In the genomic region with DNA sequence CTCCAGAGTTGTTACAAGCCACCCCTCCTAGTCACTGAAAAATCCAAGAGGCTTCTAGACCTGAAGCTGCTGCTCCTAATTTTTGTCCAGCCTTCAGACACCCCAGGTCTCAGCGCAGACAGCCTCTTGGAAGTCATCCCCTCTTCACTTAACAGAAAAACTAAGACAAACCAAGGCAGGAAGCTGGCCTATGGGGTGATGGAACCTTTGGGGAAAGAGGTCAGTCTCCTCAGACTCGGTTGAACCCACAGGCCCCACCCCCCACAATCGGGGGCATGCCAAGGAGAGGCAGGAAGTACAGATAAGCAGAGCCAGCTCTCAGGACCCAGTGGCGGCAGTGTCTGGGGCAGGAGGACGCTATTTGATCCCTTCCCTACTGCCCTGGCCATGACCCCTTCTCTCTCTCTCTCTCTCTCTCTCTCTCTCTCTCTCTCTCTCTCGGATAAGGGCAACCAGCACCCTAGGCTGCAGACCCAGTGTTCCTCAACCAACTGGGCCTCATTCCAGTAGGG, we compare ENCODE assay signal across 9 mouse cellular contexts. TPM values are rescaled to one million over a fixed set of nuclear protein-coding genes. Genes with fewer than 3 reads are reported as not detected.
DNase-seq lines count a peak whose midpoint lies in the region; ATAC-seq and TF ChIP-seq lines count a peak whose summit lies in the region.
"Had no signal": no experiment of that assay in that cellular context is flagged by ENCODE, and none has a peak within 500 bp of the region (broad histone marks: within the 10 kb centered on the region; RNA-seq: fewer than 3 reads in every experiment).

No protein-coding gene starts in this region.

- DNase-seq in lung, embryonic 14.5 days: peak; percentile 33
- DNase-seq in lung, postnatal 0 days (ENCODE audit: low spot score): no peak
- no peak for DNase-seq in midbrain, embryonic 10.5 days (ENCODE audit: low spot score)
- DNase-seq in thymus, postnatal 0 days (ENCODE audit: low spot score): peak; percentile 54
- DNase-seq in gastrocnemius, postnatal 4 days (ENCODE audit: low spot score in 2 of 2): no peak
- no peak for DNase-seq in right cerebral cortex, postnatal 25 days

- H3K4me3 ChIP-seq in lung, embryonic 14.5 days (ENCODE audit: low read depth, low read length): no peak overlapping the region
- H3K4me3 ChIP-seq in lung, postnatal 0 days (ENCODE audit: low read depth, low read length): no peak overlapping the region
- no peak overlapping the region for H3K4me3 ChIP-seq in hindbrain, embryonic 12.5 days
- peak overlapping the region; percentile 27 for H3K4me3 ChIP-seq in midbrain, embryonic 10.5 days

- H3K4me1 ChIP-seq in lung, embryonic 14.5 days (ENCODE audit: insufficient read depth): peaks cover 30% of the 10 kb centered on the region
- H3K4me1 ChIP-seq in lung, postnatal 0 days (ENCODE audit: insufficient read depth, low read depth, low read length): peaks cover 9% of the 10 kb centered on the region; the same call in 1 of the 2 replicates
- H3K4me1 ChIP-seq in hindbrain, embryonic 12.5 days: peaks cover 73% of the 10 kb centered on the region
- H3K4me1 ChIP-seq in midbrain, embryonic 10.5 days: peaks cover 75% of the 10 kb centered on the region

- TF ChIP-seq EP300 in lung, postnatal 0 days (IDR thresholded peaks at IDR 0.05): no peak

- H3K9me3 ChIP-seq in lung, embryonic 14.5 days (ENCODE audit: low read depth, low read length): no peaks in the 10 kb centered on the region
- H3K9me3 ChIP-seq in lung, postnatal 0 days (ENCODE audit: low read length): no peaks in the 10 kb centered on the region
- H3K9me3 ChIP-seq in hindbrain, embryonic 12.5 days (replicated peaks): no peaks in the 10 kb centered on the region
- H3K9me3 ChIP-seq in midbrain, embryonic 10.5 days (replicated peaks): no peaks in the 10 kb centered on the region
- H3K9me3 ChIP-seq: limb, embryonic 15.5 days had no signal

- H3K9ac ChIP-seq in lung, embryonic 14.5 days: peak overlapping the region; percentile 4; the same call in 1 of the 2 replicates
- H3K9ac ChIP-seq in lung, postnatal 0 days (replicated peaks; ENCODE audit: low read depth): no peak overlapping the region
- no peak overlapping the region; the same call in 1 of the 2 replicates for H3K9ac ChIP-seq in hindbrain, embryonic 12.5 days
- H3K9ac ChIP-seq: limb, embryonic 15.5 days had no signal

- H3K36me3 ChIP-seq in lung, embryonic 14.5 days (ENCODE audit: insufficient read depth): no peaks in the 10 kb centered on the region
- H3K36me3 ChIP-seq in lung, postnatal 0 days (ENCODE audit: insufficient read depth, low read length): no peaks in the 10 kb centered on the region
- no peaks in the 10 kb centered on the region for H3K36me3 ChIP-seq in hindbrain, embryonic 12.5 days
- H3K36me3 ChIP-seq in midbrain, embryonic 10.5 days: no peaks in the 10 kb centered on the region
- H3K36me3 ChIP-seq: limb, embryonic 15.5 days had no signal

- H3K27me3 ChIP-seq in lung, embryonic 14.5 days (ENCODE audit: insufficient read depth, low read length): peaks cover 18% of the 10 kb centered on the region; the same call in 1 of the 2 replicates
- H3K27me3 ChIP-seq in lung, postnatal 0 days (replicated peaks; ENCODE audit: insufficient read depth, low read length): 0 out of 2 replicates have a peak, but pooled peaks cover 3% of the 10 kb centered on the region
- H3K27me3 ChIP-seq in hindbrain, embryonic 12.5 days: peaks cover 48% of the 10 kb centered on the region
- H3K27me3 ChIP-seq in midbrain, embryonic 10.5 days (ENCODE audit: low read depth, poor library complexity, severe bottlenecking): peaks cover 92% of the 10 kb centered on the region

- no peak for TF ChIP-seq CTCF in lung, embryonic 14.5 days (IDR thresholded peaks at IDR 0.05; ENCODE audit: low read depth)
- no peak for TF ChIP-seq CTCF in lung, postnatal 0 days (IDR thresholded peaks at IDR 0.05)

- peak overlapping the region; percentile 96 for H3K4me2 ChIP-seq in lung, embryonic 14.5 days
- H3K4me2 ChIP-seq in lung, postnatal 0 days (replicated peaks; ENCODE audit: low read depth, low read length): no peak overlapping the region
- peak overlapping the region; percentile 94 for H3K4me2 ChIP-seq in hindbrain, embryonic 12.5 days (replicated peaks)

- WGBS in lung, embryonic 14.5 days: 3% methylated on average over 6 of the region's 6 CpGs
- whole genome bisulfite sequencing in lung, postnatal 0 days: 17% methylated on average over 5 of the region's 6 CpGs
- WGBS in hindbrain, embryonic 12.5 days: 17% methylated on average over 6 of the region's 6 CpGs
- 12% methylated on average over 6 of the region's 6 CpGs for WGBS in midbrain, embryonic 10.5 days

- H3K27ac ChIP-seq in lung, embryonic 14.5 days (ENCODE audit: low read depth): peak overlapping the region; percentile 70
- no peak overlapping the region for H3K27ac ChIP-seq in lung, postnatal 0 days (ENCODE audit: low read length)
- peak overlapping the region; percentile 94 for H3K27ac ChIP-seq in hindbrain, embryonic 12.5 days
- peak overlapping the region; percentile 86 for H3K27ac ChIP-seq in midbrain, embryonic 10.5 days (replicated peaks)

- peak; percentile 19; the same call in 1 of the 2 replicates for ATAC-seq in lung, embryonic 14.5 days (ENCODE audit: insufficient read depth)
- ATAC-seq in lung, postnatal 0 days: no peak
- peak; percentile 43 for ATAC-seq in common myeloid progenitor, adult 5-6 weeks (replicated peaks; ENCODE audit: low read depth, poor library complexity, severe bottlenecking)
- ATAC-seq in hindbrain, embryonic 12.5 days (ENCODE audit: low FRiP score): no peak

RNA-seq across cellular contexts. Expression of a gene that starts 1.2 kb away (rescaled TPM):
- not detected in 2 replicates for polyA plus RNA-seq in lung, embryonic 14.5 days (2014; fragmentation: Nextera tagmentation; extraction: Ambion mirVana)
- not detected in 2 replicates for polyA plus RNA-seq in lung, postnatal 0 days (2015; fragmentation: Nextera tagmentation; extraction: Ambion mirVana)
- total RNA-seq in common myeloid progenitor, adult 5-6 weeks (2017): not detected in 2 replicates
- polyA plus RNA-seq in hindbrain, embryonic 12.5 days (2016; fragmentation: Nextera tagmentation; extraction: Ambion mirVana): not detected in 2 replicates
- not detected in 2 replicates for polyA plus RNA-seq in midbrain, embryonic 10.5 days (2016; fragmentation: Nextera tagmentation; extraction: Ambion mirVana)
- polyA plus RNA-seq in thymus, postnatal 0 days (2015; fragmentation: Nextera tagmentation; extraction: Ambion mirVana): not detected in 2 replicates
- total RNA-seq in gastrocnemius, postnatal 4 days (2021): not detected
- polyA plus RNA-seq: limb, embryonic 15.5 days had no signal

RNA-seq across cellular contexts. Expression of a gene that starts 35.9 kb away (rescaled TPM):
- polyA plus RNA-seq in lung, embryonic 14.5 days (2014; fragmentation: Nextera tagmentation; extraction: Ambion mirVana): 13.6 and 13.9 TPM in 2 replicates
- polyA plus RNA-seq in lung, postnatal 0 days (2015; fragmentation: Nextera tagmentation; extraction: Ambion mirVana): 8.3 and 9.9 TPM in 2 replicates
- total RNA-seq in common myeloid progenitor, adult 5-6 weeks (2017): 7.3 and 7.4 TPM in 2 replicates
- 33.9 and 36.8 TPM in 2 replicates for polyA plus RNA-seq in hindbrain, embryonic 12.5 days (2016; fragmentation: Nextera tagmentation; extraction: Ambion mirVana)
- 12.8 and 16.8 TPM in 2 replicates for polyA plus RNA-seq in midbrain, embryonic 10.5 days (2016; fragmentation: Nextera tagmentation; extraction: Ambion mirVana)
- polyA plus RNA-seq in thymus, postnatal 0 days (2015; fragmentation: Nextera tagmentation; extraction: Ambion mirVana): 1.9 and 2.0 TPM in 2 replicates
- 1 to 10 TPM; 7.5 to 9.1 TPM for total RNA-seq in gastrocnemius, postnatal 4 days (2021)

Comparison
In these comparisons a context has a peak if more than half of its experiments do, and no peak if none do; other contexts are left out.
1. ATAC-seq: peak in lung, embryonic 14.5 days (single experiment) and common myeloid progenitor, adult 5-6 weeks (single experiment); none in lung, postnatal 0 days (single experiment) and hindbrain, embryonic 12.5 days (single experiment).
2. DNase-seq: peak in lung, embryonic 14.5 days (single experiment) and thymus, postnatal 0 days (single experiment); none in lung, postnatal 0 days (single experiment), midbrain, embryonic 10.5 days (single experiment), gastrocnemius, postnatal 4 days (0 of 2) and right cerebral cortex, postnatal 25 days (single experiment).